Mouse (Mus musculus) CH12.LX (cell line): ENCODE results near the gene Top3a.
"Not testable (repeated sequence)": the region's sequence is repeated elsewhere in the genome, so short reads cannot be mapped to it uniquely, and the experiment has no call there.

Experiments used
- CTCF ChIP-seq, 2 experiments: IDR thresholded peaks in 1 of 2; conservative IDR thresholded peaks in 1 of 2; 2 replicates each; pipeline ENCODE4 v1.5.1; 2011 to 2012; ENCODE audit warnings: low read depth in 2 of 2, low read length in 2 of 2, improper control_type of control experiment in 1 of 2, inconsistent platforms in 1 of 2, mild to moderate bottlenecking in 1 of 2, moderate library complexity in 1 of 2
- EP300 ChIP-seq: IDR thresholded peaks from 2 replicates; pipeline ENCODE4 v1.6.1; 2011; ENCODE audit warnings: low read length, improper control_type of control experiment
- ETS1 ChIP-seq: conservative IDR thresholded peaks from 2 replicates; pipeline ENCODE4 v1.6.1; 2012; ENCODE audit warnings: low read depth, mild to moderate bottlenecking, inconsistent platforms, low read length, improper control_type of control experiment, moderate library complexity
- JUND ChIP-seq: conservative IDR thresholded peaks from 2 replicates; pipeline ENCODE4 v1.6.1; 2011; ENCODE audit warnings: low read depth, low read length, improper control_type of control experiment
- MAX ChIP-seq: IDR thresholded peaks from 2 replicates; pipeline ENCODE4 v1.6.1; 2011; ENCODE audit warnings: low read length, improper control_type of control experiment
- NELFE ChIP-seq: IDR thresholded peaks from 2 replicates; pipeline ENCODE4 v1.6.1; 2011; ENCODE audit warnings: low read depth, low read length, improper control_type of control experiment
- POLR2A ChIP-seq: IDR thresholded peaks from 2 replicates; pipeline ENCODE4 v1.6.1; 2011; ENCODE audit warnings: low read depth, mild to moderate bottlenecking, improper control_type of control experiment, low read length
- POLR2AphosphoS2 ChIP-seq: IDR thresholded peaks from 2 replicates; pipeline ENCODE4 v1.6.1; 2011; ENCODE audit warnings: low read depth, low read length, improper control_type of control experiment
- SIN3A ChIP-seq: IDR thresholded peaks from 2 replicates; pipeline ENCODE4 v1.6.1; 2012; ENCODE audit warnings: low read length, improper control_type of control experiment, inconsistent platforms

DNA sequence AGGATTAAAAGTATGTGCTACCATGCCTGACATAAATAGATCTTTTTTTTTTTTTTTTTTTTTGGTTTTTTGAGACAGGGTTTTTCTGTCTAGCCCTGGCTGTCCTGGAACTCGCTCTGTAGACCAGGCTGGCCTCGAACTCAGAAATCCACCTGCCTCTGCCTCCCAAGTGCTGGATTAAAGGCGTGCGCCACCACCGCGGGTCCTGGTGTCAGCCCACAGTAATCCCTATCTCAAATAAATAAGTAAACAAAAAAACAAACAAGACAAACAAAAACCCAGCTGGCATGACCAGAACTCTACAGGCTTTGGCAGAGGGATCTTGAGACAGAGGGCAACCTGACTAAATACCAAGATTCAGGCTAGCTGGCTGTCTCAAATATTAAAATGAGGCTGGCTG lies 34.5 kb upstream of the Top3a start, which contains the start of gene Shmt1:
- TF ChIP-seq POLR2AphosphoS2; CTCF (conservative IDR thresholded peaks at IDR 0.05 in 1 of 2, IDR thresholded peaks at IDR 0.05 in 1 of 2; ENCODE audit: low read depth in 2 of 2, low read length in 2 of 2); POLR2A; MAX; ETS1; SIN3A; NELFE; JUND; EP300: not testable (repeated sequence)
